Mouse (Mus musculus): Measurements from ENCODE around the gene Fer. TPM values are rescaled to one million over a fixed set of nuclear protein-coding genes. Genes with fewer than 3 reads are reported as not detected.

Gene Fer
- polyA plus RNA-seq, 1 experiment, result 67.9 TPM

GRCm38 (mm10) chr17:64086875-64087608, 224.2 kb downstream of the Fer start:
- TF ChIP-seq POLR2A (IDR thresholded peaks at IDR 0.05; ENCODE audit: low read depth, low read length) (no peak), CTCF (IDR thresholded peaks at IDR 0.05; ENCODE audit: borderline replicate concordance, insufficient read depth, low read length) (no peak)
- H3K27ac ChIP-seq (ENCODE audit: insufficient read depth, low read length), result peak overlapping the region; percentile 55
- peaks cover 2% of the 10 kb centered on the region for H3K4me1 ChIP-seq (ENCODE audit: control insufficient read depth, insufficient read depth, low read length)
- no peak overlapping the region for H3K4me3 ChIP-seq (ENCODE audit: insufficient read depth, low read length)

GRCm38 (mm10) chr17:64087871-64088270, 225.0 kb downstream of the Fer start:
- peaks cover 2% of the 10 kb centered on the region for H3K4me1 ChIP-seq (ENCODE audit: control insufficient read depth, insufficient read depth, low read length)
- peak overlapping the region; percentile 55; the same call in 1 of the 2 replicates for H3K27ac ChIP-seq (ENCODE audit: insufficient read depth, low read length)
- no peak overlapping the region for H3K4me3 ChIP-seq (ENCODE audit: insufficient read depth, low read length)
- TF ChIP-seq CTCF (IDR thresholded peaks at IDR 0.05; ENCODE audit: borderline replicate concordance, insufficient read depth, low read length), result no peak
- no peak for TF ChIP-seq POLR2A (IDR thresholded peaks at IDR 0.05; ENCODE audit: low read depth, low read length)

- Histone ChIP-seq H3K4me3 (ENCODE audit: insufficient read depth, low read length) (no peak overlapping the region), H3K27ac (ENCODE audit: insufficient read depth, low read length) (peak overlapping the region; percentile 87), H3K4me1 (ENCODE audit: control insufficient read depth, insufficient read depth, low read length) (peaks cover 18% of the 10 kb centered on the region)
- no peak for TF ChIP-seq CTCF (IDR thresholded peaks at IDR 0.05; ENCODE audit: borderline replicate concordance, insufficient read depth, low read length)
- TF ChIP-seq POLR2A (IDR thresholded peaks at IDR 0.05; ENCODE audit: low read depth, low read length), result no peak
Observed at GRCm38 (mm10) chr17:64093716-64094115, 230.9 kb downstream of the Fer start.

- no peak overlapping the region for H3K27ac ChIP-seq (ENCODE audit: insufficient read depth, low read length)
- peaks cover 18% of the 10 kb centered on the region for H3K4me1 ChIP-seq (ENCODE audit: control insufficient read depth, insufficient read depth, low read length)
- no peak overlapping the region for H3K4me3 ChIP-seq (ENCODE audit: insufficient read depth, low read length)
- TF ChIP-seq POLR2A (IDR thresholded peaks at IDR 0.05; ENCODE audit: low read depth, low read length) (no peak), CTCF (IDR thresholded peaks at IDR 0.05; ENCODE audit: borderline replicate concordance, insufficient read depth, low read length) (no peak)
Observed at GRCm38 (mm10) chr17:64096811-64097210, 233.9 kb downstream of the Fer start.

GRCm38 (mm10) chr17:64097788-64098359, 235.0 kb downstream of the Fer start:
- no peak overlapping the region for H3K27ac ChIP-seq (ENCODE audit: insufficient read depth, low read length)

GRCm38 (mm10) chr17:64099395-64100171, 236.7 kb downstream of the Fer start:
- H3K27ac ChIP-seq (ENCODE audit: insufficient read depth, low read length), result no peak overlapping the region
- no peak overlapping the region for H3K4me3 ChIP-seq (ENCODE audit: insufficient read depth, low read length)
- TF ChIP-seq CTCF (IDR thresholded peaks at IDR 0.05; ENCODE audit: borderline replicate concordance, insufficient read depth, low read length) (no peak), POLR2A (IDR thresholded peaks at IDR 0.05; ENCODE audit: low read depth, low read length) (no peak)
- peaks cover 8% of the 10 kb centered on the region; the same call in 1 of the 2 replicates for H3K4me1 ChIP-seq (ENCODE audit: control insufficient read depth, insufficient read depth, low read length)

More at GRCm38 (mm10) chr17:64097788-64098359, 235.0 kb downstream of the Fer start:
- no peak overlapping the region for H3K4me3 ChIP-seq (ENCODE audit: insufficient read depth, low read length)
- peaks cover 18% of the 10 kb centered on the region for H3K4me1 ChIP-seq (ENCODE audit: control insufficient read depth, insufficient read depth, low read length)
- TF ChIP-seq POLR2A (IDR thresholded peaks at IDR 0.05; ENCODE audit: low read depth, low read length) (no peak), CTCF (IDR thresholded peaks at IDR 0.05; ENCODE audit: borderline replicate concordance, insufficient read depth, low read length) (no peak)

GRCm38 (mm10) chr17:64100172-64100510, 237.3 kb downstream of the Fer start:
- Histone ChIP-seq H3K27ac (ENCODE audit: insufficient read depth, low read length) (no peak overlapping the region), H3K4me1 (ENCODE audit: control insufficient read depth, insufficient read depth, low read length) (peaks cover 8% of the 10 kb centered on the region; the same call in 1 of the 2 replicates), H3K4me3 (ENCODE audit: insufficient read depth, low read length) (no peak overlapping the region)
- no peak for TF ChIP-seq CTCF (IDR thresholded peaks at IDR 0.05; ENCODE audit: borderline replicate concordance, insufficient read depth, low read length)
- TF ChIP-seq POLR2A (IDR thresholded peaks at IDR 0.05; ENCODE audit: low read depth, low read length), result no peak

- H3K4me3 ChIP-seq (ENCODE audit: insufficient read depth, low read length), result no peak overlapping the region
- H3K4me1 ChIP-seq (ENCODE audit: control insufficient read depth, insufficient read depth, low read length), result peaks cover 10% of the 10 kb centered on the region; the same call in 1 of the 2 replicates
- no peak for TF ChIP-seq POLR2A (IDR thresholded peaks at IDR 0.05; ENCODE audit: low read depth, low read length)
- TF ChIP-seq CTCF (IDR thresholded peaks at IDR 0.05; ENCODE audit: borderline replicate concordance, insufficient read depth, low read length), result no peak
- H3K27ac ChIP-seq (ENCODE audit: insufficient read depth, low read length), result no peak overlapping the region
Observed at GRCm38 (mm10) chr17:64108773-64109172, 245.9 kb downstream of the Fer start.

- Histone ChIP-seq H3K27ac (ENCODE audit: insufficient read depth, low read length) (no peak overlapping the region), H3K4me1 (ENCODE audit: control insufficient read depth, insufficient read depth, low read length) (peaks cover 10% of the 10 kb centered on the region; the same call in 1 of the 2 replicates), H3K4me3 (ENCODE audit: insufficient read depth, low read length) (no peak overlapping the region)
- TF ChIP-seq POLR2A (IDR thresholded peaks at IDR 0.05; ENCODE audit: low read depth, low read length) (no peak), CTCF (IDR thresholded peaks at IDR 0.05; ENCODE audit: borderline replicate concordance, insufficient read depth, low read length) (no peak)
Observed at GRCm38 (mm10) chr17:64109871-64110270, 247.0 kb downstream of the Fer start.
